Mouse (Mus musculus) kidney, adult 2 months (tissue): ENCODE results near the gene Eno4.

Experiments used
- CTCF ChIP-seq: fragments of 200-500 bp; conservative IDR thresholded peaks from 2 replicates; pipeline ENCODE4 v1.5.1; 2011; ENCODE audit warnings: low read depth, mild to moderate bottlenecking, control low read depth, low read length, moderate library complexity, mixed read lengths; ENCODE audit not compliant: insufficient read depth, insufficient read length
- POLR2A ChIP-seq: fragments of 200-500 bp; IDR thresholded peaks from one replicate; pipeline ENCODE4 v1.6.1; 2011; ENCODE audit warnings: low read depth, low read length, control low read depth

DNA sequence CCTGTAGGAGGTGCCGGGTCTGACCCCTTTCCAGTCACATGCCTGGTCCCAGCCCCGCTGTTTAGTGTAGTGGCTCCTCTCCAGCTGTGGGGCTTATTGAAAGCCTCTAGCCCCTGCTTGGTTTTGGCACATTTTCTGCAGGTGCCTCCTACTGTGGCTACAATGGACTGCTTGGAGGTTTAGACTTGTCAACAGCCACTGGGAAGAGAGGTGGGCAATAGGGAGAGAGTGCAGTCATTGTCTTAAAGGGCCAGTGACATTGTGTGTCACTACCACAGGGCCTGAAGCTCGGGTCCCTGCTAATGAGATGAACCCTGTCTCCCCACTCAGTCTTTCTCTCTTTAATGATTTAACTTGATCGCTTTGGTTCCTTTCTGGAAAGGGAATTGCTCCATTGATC, 10.2 kb upstream of the Eno4 start:
- no peak for TF ChIP-seq CTCF
- no peak for TF ChIP-seq POLR2A
